Mouse (Mus musculus): ENCODE results near the gene Esrra. TPM values are rescaled to one million over a fixed set of nuclear protein-coding genes. Genes with fewer than 3 reads are reported as not detected.
A peak's percentile ranks its signal among the peaks of the same experiment; 100 is the strongest.
"Not testable (repeated sequence)": the region's sequence is repeated elsewhere in the genome, so short reads cannot be mapped to it uniquely, and the experiment has no call there.

Gene Esrra
- polyA plus RNA-seq, 1 experiment from 2014 or later: 5.0 TPM

GRCm38 (mm10) chr19:6911101-6912074 is 10.2 kb downstream of the Esrra start:
- WGBS: 90% methylated on average over 19 of the region's 19 CpGs
- H3K27ac ChIP-seq (ENCODE audit: low read depth, low read length): no peak overlapping the region
- peaks cover 12% of the 10 kb centered on the region for H3K4me1 ChIP-seq (replicated peaks; ENCODE audit: control insufficient read depth, insufficient read depth, low read length)
- no peak for DNase-seq (ENCODE audit: low spot score)
- peak overlapping the region; percentile 17 for H3K4me2 ChIP-seq (replicated peaks; ENCODE audit: low read depth, low read length)
- ATAC-seq (ENCODE audit: low FRiP score): no peak
- no peaks in the 10 kb centered on the region for H3K9me3 ChIP-seq (ENCODE audit: control insufficient read depth, low read length)
- no peaks in the 10 kb centered on the region for H3K27me3 ChIP-seq (ENCODE audit: control insufficient read depth, insufficient read depth, low read length)
- no peak overlapping the region for H3K9ac ChIP-seq (ENCODE audit: low read depth, low read length)
- peaks cover 13% of the 10 kb centered on the region for H3K36me3 ChIP-seq (ENCODE audit: control insufficient read depth, insufficient read depth, low read length)
- peak overlapping the region; percentile 20; the same call in 1 of the 2 replicates for H3K4me3 ChIP-seq (ENCODE audit: low read depth, low read length)

DNA sequence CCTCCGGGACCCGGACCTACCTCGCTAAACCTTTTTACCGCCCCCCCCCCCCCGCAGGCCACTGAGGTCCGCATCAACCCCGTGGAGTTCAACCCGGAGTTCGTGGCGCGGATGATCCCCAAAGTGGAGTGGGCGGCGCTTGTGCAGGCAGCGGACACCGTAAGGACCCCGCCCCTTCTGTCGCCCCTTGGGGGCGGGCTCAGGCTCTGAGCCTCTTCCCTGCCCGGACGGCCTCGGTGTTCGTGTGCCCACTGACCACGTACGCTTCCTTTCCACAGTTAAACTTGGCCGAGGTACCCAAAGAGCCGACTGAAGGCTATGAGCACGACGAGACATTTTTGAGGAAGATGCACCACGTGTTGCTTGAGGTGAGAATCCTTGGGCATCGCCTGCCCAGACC is 11.3 kb downstream of the Esrra start:
- H3K27me3 ChIP-seq (ENCODE audit: control insufficient read depth, insufficient read depth, low read length); H3K9me3 ChIP-seq (ENCODE audit: control insufficient read depth, low read length): not testable (repeated sequence)
- H3K4me1 ChIP-seq (replicated peaks; ENCODE audit: control insufficient read depth, insufficient read depth, low read length): peaks cover 12% of the 10 kb centered on the region
- peak overlapping the region; percentile 61 for H3K4me3 ChIP-seq (ENCODE audit: low read depth, low read length)
- H3K4me2 ChIP-seq (replicated peaks; ENCODE audit: low read depth, low read length): peak overlapping the region; percentile 73
- under 1% methylated on average over 27 of the region's 30 CpGs for WGBS
- H3K9ac ChIP-seq (ENCODE audit: low read depth, low read length): peak overlapping the region; percentile 60
- peak; percentile 66 for DNase-seq (ENCODE audit: low spot score)
- H3K27ac ChIP-seq (ENCODE audit: low read depth, low read length): peak overlapping the region; percentile 95
- ATAC-seq (ENCODE audit: low FRiP score): peak; percentile 26; the same call in 1 of the 2 replicates
- peaks cover 13% of the 10 kb centered on the region for H3K36me3 ChIP-seq (ENCODE audit: control insufficient read depth, insufficient read depth, low read length)

- Histone ChIP-seq H3K27me3 (ENCODE audit: control insufficient read depth, insufficient read depth, low read length) (no peaks in the 10 kb centered on the region), H3K4me1 (replicated peaks; ENCODE audit: control insufficient read depth, insufficient read depth, low read length) (peaks cover 12% of the 10 kb centered on the region), H3K27ac (ENCODE audit: low read depth, low read length) (peak within 1 kb of the TSS; percentile 95), H3K9me3 (ENCODE audit: control insufficient read depth, low read length) (no peaks in the 10 kb centered on the region), H3K4me2 (replicated peaks; ENCODE audit: low read depth, low read length) (peak within 1 kb of the TSS; percentile 73), H3K9ac (ENCODE audit: low read depth, low read length) (peak within 1 kb of the TSS; percentile 60), H3K36me3 (ENCODE audit: control insufficient read depth, insufficient read depth, low read length) (peaks cover 13% of the 10 kb centered on the region), H3K4me3 (ENCODE audit: low read depth, low read length) (peak within 1 kb of the TSS; percentile 61)
- WGBS: under 1% methylated on average over 65 of the region's 65 CpGs
- DNase-seq (ENCODE audit: low spot score): peak; percentile 94
- ATAC-seq (ENCODE audit: low FRiP score): peak; percentile 92
These were observed 11.9 kb downstream of the Esrra start, which contains the start of the genes Trmt112 and Prdx5 for GRCm38 (mm10) chr19:6909507-6910289. Trmt112 (plus strand) TSS chr19:6909698. Prdx5 (minus strand) TSS chr19:6910106.

- Histone ChIP-seq H3K4me1 (replicated peaks; ENCODE audit: control insufficient read depth, insufficient read depth, low read length) (peaks cover 12% of the 10 kb centered on the region), H3K27ac (ENCODE audit: low read depth, low read length) (peak overlapping the region; percentile 95), H3K4me2 (replicated peaks; ENCODE audit: low read depth, low read length) (peak overlapping the region; percentile 73), H3K4me3 (ENCODE audit: low read depth, low read length) (peak overlapping the region; percentile 61), H3K36me3 (ENCODE audit: control insufficient read depth, insufficient read depth, low read length) (peaks cover 12% of the 10 kb centered on the region), H3K9ac (ENCODE audit: low read depth, low read length) (peak overlapping the region; percentile 60), H3K27me3 (ENCODE audit: control insufficient read depth, insufficient read depth, low read length) (no peaks in the 10 kb centered on the region), H3K9me3 (ENCODE audit: control insufficient read depth, low read length) (no peaks in the 10 kb centered on the region)
- DNase-seq (ENCODE audit: low spot score) (no peak), ATAC-seq (ENCODE audit: low FRiP score) (no peak)
- WGBS: 11% methylated on average over 11 of the region's 11 CpGs
These were observed 12.6 kb downstream of the Esrra start for GRCm38 (mm10) chr19:6909021-6909420.

DNA sequence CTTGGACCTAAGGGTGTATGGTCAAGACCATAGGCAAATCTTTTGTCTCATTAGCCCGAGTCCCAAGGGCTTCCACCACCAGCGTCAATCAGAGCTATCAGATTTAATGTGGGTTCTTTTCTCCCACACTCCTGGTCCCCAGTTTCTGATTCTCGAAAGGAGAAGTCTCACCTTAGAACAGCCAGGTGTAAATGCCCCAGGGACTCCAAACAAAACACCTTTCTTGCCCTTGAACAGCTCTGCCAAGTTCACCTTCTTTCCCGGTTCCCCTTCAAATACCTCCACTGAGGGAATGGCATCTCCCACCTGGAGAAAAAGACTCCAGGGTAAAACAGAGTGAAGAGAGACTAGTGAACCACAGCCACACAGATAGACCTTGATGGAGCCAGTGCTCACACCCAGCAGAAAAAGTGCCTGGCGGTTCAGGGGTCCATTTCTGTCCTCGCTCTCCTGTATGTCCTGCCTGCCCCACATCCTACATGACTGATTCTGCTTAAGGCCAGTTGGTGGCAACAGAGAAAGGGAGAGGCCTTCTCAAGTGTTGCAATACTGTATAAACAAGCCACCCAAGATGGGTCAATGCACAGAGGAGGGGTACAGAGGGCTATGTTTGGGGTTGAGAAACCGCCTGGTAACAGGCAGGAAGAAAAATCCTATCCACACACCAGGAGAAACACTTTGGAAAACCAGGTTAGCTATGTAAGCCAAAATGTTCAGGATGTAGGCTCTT is 13.6 kb downstream of the Esrra start:
- ATAC-seq (ENCODE audit: low FRiP score) (no peak), DNase-seq (ENCODE audit: low spot score) (no peak)
- 90% methylated on average over 7 of the region's 7 CpGs for WGBS
- no peak overlapping the region; the same call in 1 of the 2 replicates for H3K9ac ChIP-seq (ENCODE audit: low read depth, low read length)
- H3K9me3 ChIP-seq (ENCODE audit: control insufficient read depth, low read length): no peaks in the 10 kb centered on the region
- no peak overlapping the region for H3K27ac ChIP-seq (ENCODE audit: low read depth, low read length)
- H3K27me3 ChIP-seq (ENCODE audit: control insufficient read depth, insufficient read depth, low read length): no peaks in the 10 kb centered on the region
- H3K36me3 ChIP-seq (ENCODE audit: control insufficient read depth, insufficient read depth, low read length): peaks cover 10% of the 10 kb centered on the region
- peaks cover 12% of the 10 kb centered on the region for H3K4me1 ChIP-seq (replicated peaks; ENCODE audit: control insufficient read depth, insufficient read depth, low read length)
- H3K4me2 ChIP-seq (replicated peaks; ENCODE audit: low read depth, low read length): peak overlapping the region; percentile 73
- H3K4me3 ChIP-seq (ENCODE audit: low read depth, low read length): no peak overlapping the region

- no peak for ATAC-seq (ENCODE audit: low FRiP score)
- peaks cover 8% of the 10 kb centered on the region for H3K36me3 ChIP-seq (ENCODE audit: control insufficient read depth, insufficient read depth, low read length)
- peaks cover 12% of the 10 kb centered on the region for H3K4me1 ChIP-seq (replicated peaks; ENCODE audit: control insufficient read depth, insufficient read depth, low read length)
- no peak overlapping the region for H3K4me2 ChIP-seq (replicated peaks; ENCODE audit: low read depth, low read length)
- H3K4me3 ChIP-seq (ENCODE audit: low read depth, low read length): no peak overlapping the region
- H3K27me3 ChIP-seq (ENCODE audit: control insufficient read depth, insufficient read depth, low read length): no peaks in the 10 kb centered on the region
- no peak overlapping the region for H3K9ac ChIP-seq (ENCODE audit: low read depth, low read length)
- DNase-seq (ENCODE audit: low spot score): no peak
- 91% methylated on average over 8 of the region's 8 CpGs for WGBS
- H3K9me3 ChIP-seq (ENCODE audit: control insufficient read depth, low read length): no peaks in the 10 kb centered on the region
- no peak overlapping the region for H3K27ac ChIP-seq (ENCODE audit: low read depth, low read length)
These were observed 14.5 kb downstream of the Esrra start for GRCm38 (mm10) chr19:6907094-6907493.

GRCm38 (mm10) chr19:6906199-6906598 is 15.4 kb downstream of the Esrra start:
- DNase-seq (ENCODE audit: low spot score): no peak
- ATAC-seq (ENCODE audit: low FRiP score): no peak
- H3K27me3 ChIP-seq (ENCODE audit: control insufficient read depth, insufficient read depth, low read length): no peaks in the 10 kb centered on the region
- H3K27ac ChIP-seq (ENCODE audit: low read depth, low read length): no peak overlapping the region
- H3K9ac ChIP-seq (ENCODE audit: low read depth, low read length): no peak overlapping the region
- peaks cover 12% of the 10 kb centered on the region for H3K4me1 ChIP-seq (replicated peaks; ENCODE audit: control insufficient read depth, insufficient read depth, low read length)
- WGBS: 91% methylated on average over 3 of the region's 3 CpGs
- peaks cover 5% of the 10 kb centered on the region for H3K36me3 ChIP-seq (ENCODE audit: control insufficient read depth, insufficient read depth, low read length)
- H3K9me3 ChIP-seq (ENCODE audit: control insufficient read depth, low read length): no peaks in the 10 kb centered on the region
- no peak overlapping the region for H3K4me2 ChIP-seq (replicated peaks; ENCODE audit: low read depth, low read length)
- no peak overlapping the region for H3K4me3 ChIP-seq (ENCODE audit: low read depth, low read length)

GRCm38 (mm10) chr19:6905498-6906159 is 16.0 kb downstream of the Esrra start:
- ATAC-seq (ENCODE audit: low FRiP score) (no peak), DNase-seq (ENCODE audit: low spot score) (no peak)
- no peak overlapping the region for H3K9ac ChIP-seq (ENCODE audit: low read depth, low read length)
- H3K9me3 ChIP-seq (ENCODE audit: control insufficient read depth, low read length): no peaks in the 10 kb centered on the region
- H3K36me3 ChIP-seq (ENCODE audit: control insufficient read depth, insufficient read depth, low read length): peaks cover 5% of the 10 kb centered on the region
- H3K27ac ChIP-seq (ENCODE audit: low read depth, low read length): no peak overlapping the region
- H3K4me2 ChIP-seq (replicated peaks; ENCODE audit: low read depth, low read length): no peak overlapping the region
- WGBS: 92% methylated on average over 11 of the region's 11 CpGs
- H3K4me3 ChIP-seq (ENCODE audit: low read depth, low read length): no peak overlapping the region
- no peaks in the 10 kb centered on the region for H3K27me3 ChIP-seq (ENCODE audit: control insufficient read depth, insufficient read depth, low read length)
- peaks cover 10% of the 10 kb centered on the region for H3K4me1 ChIP-seq (replicated peaks; ENCODE audit: control insufficient read depth, insufficient read depth, low read length)
